Mouse (Mus musculus) neural tube, embryonic 11.5 days (tissue): Measurements from ENCODE around the gene Mpp4. TPM values are rescaled to one million over a fixed set of nuclear protein-coding genes. Genes with fewer than 3 reads are reported as not detected.

Experiments used
- polyA plus RNA-seq: library from polyadenylated mRNA; unstranded; fragments of >200 nt; fragmentation: Nextera tagmentation; extraction: Ambion mirVana; gene quantifications from 2 replicates; pipeline ENCODE4 v1.2.1, GENCODE M21; 2014

Mpp4 gene
- polyA plus RNA-seq, 1 experiment from 2014 or later, result 0.42 TPM

Other genes with a start within 250 kb of the Mpp4 start
- gene Trak2, start 190.0 kb downstream of the Mpp4 start, polyA plus RNA-seq, result 13.7 and 14.0 TPM in 2 replicates
- 37.4 and 44.7 TPM in 2 replicates for gene Stradb, start 189.9 kb downstream of the Mpp4 start, polyA plus RNA-seq
- gene C2cd6, start 68.5 kb downstream of the Mpp4 start, polyA plus RNA-seq, result not detected in 2 replicates
- 44.2 and 48.2 TPM in 2 replicates for gene Tmem237, start 43.0 kb downstream of the Mpp4 start, polyA plus RNA-seq
- gene Als2, start 73.8 kb upstream of the Mpp4 start, polyA plus RNA-seq, result 18.6 and 19.0 TPM in 2 replicates
- 0.31 and 0.89 TPM in 2 replicates for gene Cdk15, start 93.5 kb upstream of the Mpp4 start, polyA plus RNA-seq